Mouse (Mus musculus): ENCODE measurements at regions not wholly inside any gene's neighbourhood (a gene's known extent, or its start where the extent isn't known, plus 50 kb on each side); places are given as distances from the start of the nearest gene placed in this dataset.
A peak's percentile ranks its signal among the peaks of the same experiment; 100 is the strongest.

- DNase-seq = no peak
Observed at GRCm38 (mm10) chr10:113285483-113285882, 356.7 kb upstream of the Atxn7l3b start.

- peak; percentile 37 for DNase-seq
Observed at GRCm38 (mm10) chr10:113240766-113241372, 312.1 kb upstream of the Atxn7l3b start.
